ENCODE assay signal across 8 mouse cellular contexts in genomic region chr17:73107158-73108157, GRCm38 (mm10). TPM values are rescaled to one million over a fixed set of nuclear protein-coding genes. Genes with fewer than 3 reads are reported as not detected.
DNase-seq lines count a peak whose midpoint lies in the region; ATAC-seq and TF ChIP-seq lines count a peak whose summit lies in the region.

TSS of gene Lclat1 (plus strand) at chr17:73107985.

- 0 out of 2 replicates have a peak, but pooled peaks cover 4% of the 10 kb centered on the region for H3K36me3 ChIP-seq in heart, embryonic 10.5 days
- H3K36me3 ChIP-seq in kidney, embryonic 15.5 days = no peaks in the 10 kb centered on the region

- peak; percentile 97 for DNase-seq in A20 (ENCODE audit: low read depth, low spot score)
- DNase-seq in heart, embryonic 10.5 days (ENCODE audit: low spot score) = peak; percentile 96
- peak; percentile 91 for DNase-seq in liver
- DNase-seq in spleen, postnatal 4 days (ENCODE audit: low spot score in 2 of 2) = peak; percentile 90 to 93

- H3K4me2 ChIP-seq in kidney, embryonic 15.5 days = peak within 1 kb of the TSS; percentile 90

- peaks cover 9% of the 10 kb centered on the region for H3K4me1 ChIP-seq in bone marrow macrophage, adult 2 months (ENCODE audit: control insufficient read depth, insufficient read depth, low read length)
- H3K4me1 ChIP-seq in embryonic fibroblast, embryonic 13.5 days (ENCODE audit: control insufficient read depth, insufficient read depth, low read length) = peaks cover 8% of the 10 kb centered on the region; the same call in 1 of the 2 replicates
- peaks cover 29% of the 10 kb centered on the region for H3K4me1 ChIP-seq in heart, embryonic 10.5 days
- peaks cover 19% of the 10 kb centered on the region for H3K4me1 ChIP-seq in kidney, embryonic 15.5 days

- no peaks in the 10 kb centered on the region for H3K9me3 ChIP-seq in heart, embryonic 10.5 days
- H3K9me3 ChIP-seq in kidney, embryonic 15.5 days (replicated peaks) = no peaks in the 10 kb centered on the region

- no peaks in the 10 kb centered on the region for H3K27me3 ChIP-seq in heart, embryonic 10.5 days (ENCODE audit: insufficient read depth, poor library complexity, severe bottlenecking)
- no peaks in the 10 kb centered on the region for H3K27me3 ChIP-seq in kidney, embryonic 15.5 days

- TF ChIP-seq POLR2A in bone marrow macrophage, adult 2 months (IDR thresholded peaks at IDR 0.05; ENCODE audit: borderline replicate concordance, low read depth, low read length) = no peak
- TF ChIP-seq POLR2A in embryonic fibroblast, embryonic 13.5 days (IDR thresholded peaks at IDR 0.05; ENCODE audit: low read depth, low read length) = peak; percentile 73

- 7% methylated on average over 51 of the region's 51 CpGs for WGBS in heart, embryonic 10.5 days
- 5% methylated on average over 51 of the region's 51 CpGs for WGBS in kidney, embryonic 15.5 days

- H3K4me3 ChIP-seq in bone marrow macrophage, adult 2 months (ENCODE audit: insufficient read depth, low read length) = peak within 1 kb of the TSS; percentile 59
- H3K4me3 ChIP-seq in embryonic fibroblast, embryonic 13.5 days (ENCODE audit: insufficient read depth, low read length) = peak within 1 kb of the TSS; percentile 80
- H3K4me3 ChIP-seq in heart, embryonic 10.5 days = peak within 1 kb of the TSS; percentile 98
- peak within 1 kb of the TSS; percentile 71 for H3K4me3 ChIP-seq in kidney, embryonic 15.5 days (replicated peaks)

- no peak within 1 kb of the TSS for H3K27ac ChIP-seq in bone marrow macrophage, adult 2 months (ENCODE audit: insufficient read depth, low read depth, low read length)
- H3K27ac ChIP-seq in embryonic fibroblast, embryonic 13.5 days (ENCODE audit: insufficient read depth, low read length) = peak within 1 kb of the TSS; percentile 67
- peak within 1 kb of the TSS; percentile 96 for H3K27ac ChIP-seq in heart, embryonic 10.5 days
- peak within 1 kb of the TSS; percentile 84 for H3K27ac ChIP-seq in kidney, embryonic 15.5 days

- TF ChIP-seq CTCF in bone marrow macrophage, adult 2 months (IDR thresholded peaks at IDR 0.05; ENCODE audit: low read depth, low read length) = no peak
- TF ChIP-seq CTCF in embryonic fibroblast, embryonic 13.5 days (IDR thresholded peaks at IDR 0.05; ENCODE audit: borderline replicate concordance, insufficient read depth, low read length) = no peak

- H3K9ac ChIP-seq in kidney, embryonic 15.5 days = peak within 1 kb of the TSS; percentile 73

- ATAC-seq in kidney, embryonic 15.5 days (replicated peaks; ENCODE audit: low FRiP score) = peak; percentile 100
- peak; percentile 98 for ATAC-seq in monocyte, adult 5-6 weeks (replicated peaks; ENCODE audit: insufficient number of reproducible peaks, low FRiP score, low TSS enrichment, poor library complexity, severe bottlenecking)

RNA-seq across cellular contexts. Expression of gene Lclat1, which starts in this region (rescaled TPM):
- 9.6 and 12.0 TPM in 2 replicates for polyA plus RNA-seq in bone marrow macrophage, adult 2 months (2012; ENCODE audit: insufficient read depth, insufficient read length, missing spikeins)
- polyA plus RNA-seq in embryonic fibroblast, embryonic 13.5 days (2011; ENCODE audit: insufficient read length, low read depth, missing spikeins) = 73.4 and 86.8 TPM in 2 replicates
- polyA plus RNA-seq in heart, embryonic 10.5 days (2016; fragmentation: Nextera tagmentation; extraction: Ambion mirVana) = 24.4 and 37.9 TPM in 2 replicates
- 17.0 and 17.3 TPM in 2 replicates for polyA plus RNA-seq in kidney, embryonic 15.5 days (2015; fragmentation: Nextera tagmentation; extraction: Ambion mirVana)
- total RNA-seq in monocyte, adult 5-6 weeks (2017) = 6.3 to 7.8 TPM (median 7.7 TPM) in 3 replicates
